Mouse (Mus musculus): ENCODE results near the gene Trdn. TPM values are rescaled to one million over a fixed set of nuclear protein-coding genes. Genes with fewer than 3 reads are reported as not detected.

Trdn gene
- polyA plus RNA-seq, 1 experiment from 2014 or later = not detected

Other genes starting within 250 kb of the Trdn start
- 0.88 and 1.1 TPM in 2 replicates for gene Nkain2, start 190.1 kb upstream of the Trdn start, polyA plus RNA-seq (2016; fragmentation: Nextera tagmentation; extraction: Ambion mirVana)

All from midbrain, embryonic 10.5 days (tissue).